Mouse (Mus musculus): Measurements from ENCODE around the gene Pou3f1. TPM values are rescaled to one million over a fixed set of nuclear protein-coding genes. Genes with fewer than 3 reads are reported as not detected.
"Not testable (repeated sequence)": the region's sequence is repeated elsewhere in the genome, so short reads cannot be mapped to it uniquely, and the experiment has no call there.

Gene Pou3f1
- polyA plus RNA-seq, 1 experiment from 2014 or later, result not detected

GRCm38 (mm10) chr4:124708200-124708517, 51.6 kb downstream of the Pou3f1 start:
- not testable (repeated sequence) for H3K27me3 ChIP-seq (ENCODE audit: control insufficient read depth, insufficient read depth, low read depth, low read length); ATAC-seq (ENCODE audit: low read depth); H3K36me3 ChIP-seq (ENCODE audit: control insufficient read depth, insufficient read depth); H3K4me3 ChIP-seq (ENCODE audit: low read depth, low read length); H3K9me3 ChIP-seq (replicated peaks; ENCODE audit: control insufficient read depth, low read length)
- peak overlapping the region; percentile 84 for H3K4me2 ChIP-seq (ENCODE audit: low read depth, low read length)
- H3K4me1 ChIP-seq (ENCODE audit: control insufficient read depth, low read depth, low read length), result peaks cover 57% of the 10 kb centered on the region
- H3K9ac ChIP-seq (ENCODE audit: low read depth, low read length), result peak overlapping the region; percentile 61; the same call in 1 of the 2 replicates
- H3K27ac ChIP-seq (ENCODE audit: low read length), result peak overlapping the region; percentile 90
- 14% methylated on average over 1 of the region's 1 CpGs for WGBS (ENCODE audit: insufficient replicate concordance)

- Histone ChIP-seq H3K9ac (ENCODE audit: low read depth, low read length) (peak overlapping the region; percentile 61), H3K27ac (ENCODE audit: low read length) (peak overlapping the region; percentile 90), H3K36me3 (ENCODE audit: control insufficient read depth, insufficient read depth) (no peaks in the 10 kb centered on the region; the same call in 1 of the 2 replicates), H3K4me1 (ENCODE audit: control insufficient read depth, low read depth, low read length) (peaks cover 56% of the 10 kb centered on the region), H3K4me2 (ENCODE audit: low read depth, low read length) (peak overlapping the region; percentile 84), H3K4me3 (ENCODE audit: low read depth, low read length) (peak overlapping the region; percentile 60), H3K27me3 (ENCODE audit: control insufficient read depth, insufficient read depth, low read depth, low read length) (no peaks in the 10 kb centered on the region), H3K9me3 (replicated peaks; ENCODE audit: control insufficient read depth, low read length) (no peaks in the 10 kb centered on the region)
- ATAC-seq (ENCODE audit: low read depth), result peak; percentile 80
- 2% methylated on average over 41 of the region's 41 CpGs for WGBS (ENCODE audit: insufficient replicate concordance)
Observed at GRCm38 (mm10) chr4:124708518-124709477, 52.2 kb downstream of the Pou3f1 start.

GRCm38 (mm10) chr4:124709961-124710446, 53.4 kb downstream of the Pou3f1 start:
- Histone ChIP-seq H3K9me3 (replicated peaks; ENCODE audit: control insufficient read depth, low read length) (no peaks in the 10 kb centered on the region), H3K4me2 (ENCODE audit: low read depth, low read length) (peak overlapping the region; percentile 84), H3K27me3 (ENCODE audit: control insufficient read depth, insufficient read depth, low read depth, low read length) (no peaks in the 10 kb centered on the region), H3K27ac (ENCODE audit: low read length) (peak overlapping the region; percentile 90), H3K9ac (ENCODE audit: low read depth, low read length) (peak overlapping the region; percentile 49), H3K4me1 (ENCODE audit: control insufficient read depth, low read depth, low read length) (peaks cover 48% of the 10 kb centered on the region), H3K4me3 (ENCODE audit: low read depth, low read length) (peak overlapping the region; percentile 42), H3K36me3 (ENCODE audit: control insufficient read depth, insufficient read depth) (no peaks in the 10 kb centered on the region; the same call in 1 of the 2 replicates)
- 4% methylated on average over 18 of the region's 18 CpGs for WGBS (ENCODE audit: insufficient replicate concordance)
- ATAC-seq (ENCODE audit: low read depth), result peak; percentile 25; the same call in 1 of the 2 replicates

Other genes with a start within 250 kb of the Pou3f1 start
- not detected in 2 replicates for gene 3100002H09Rik, start 46.0 kb upstream of the Pou3f1 start, polyA plus RNA-seq (2015; fragmentation: Nextera tagmentation; extraction: Ambion mirVana)
- gene Utp11, start 36.8 kb downstream of the Pou3f1 start, polyA plus RNA-seq (2015; fragmentation: Nextera tagmentation; extraction: Ambion mirVana), result 19.9 and 22.7 TPM in 2 replicates
- gene Fhl3, start 43.9 kb downstream of the Pou3f1 start, polyA plus RNA-seq (2015; fragmentation: Nextera tagmentation; extraction: Ambion mirVana), result 2.5 TPM in 2 replicates
- gene Sf3a3, start 58.0 kb downstream of the Pou3f1 start, polyA plus RNA-seq (2015; fragmentation: Nextera tagmentation; extraction: Ambion mirVana), result 49.4 and 54.4 TPM in 2 replicates
- 32.7 and 39.1 TPM in 2 replicates for gene Inpp5b, start 85.0 kb downstream of the Pou3f1 start, polyA plus RNA-seq (2015; fragmentation: Nextera tagmentation; extraction: Ambion mirVana)
- 8.5 and 10.1 TPM in 2 replicates for gene Mtf1, start 145.3 kb downstream of the Pou3f1 start, polyA plus RNA-seq (2015; fragmentation: Nextera tagmentation; extraction: Ambion mirVana)
- 10.6 and 12.5 TPM in 2 replicates for gene Yrdc, start 193.9 kb downstream of the Pou3f1 start, polyA plus RNA-seq (2015; fragmentation: Nextera tagmentation; extraction: Ambion mirVana)
- 8.3 and 11.1 TPM in 2 replicates for gene 1110065P20Rik, start 194.4 kb downstream of the Pou3f1 start, polyA plus RNA-seq (2015; fragmentation: Nextera tagmentation; extraction: Ambion mirVana)
- 0.02 TPM in 1 of 2 replicates, not detected in the other for gene Maneal, start 205.4 kb downstream of the Pou3f1 start, polyA plus RNA-seq (2015; fragmentation: Nextera tagmentation; extraction: Ambion mirVana)
- gene Epha10, start 224.1 kb downstream of the Pou3f1 start, polyA plus RNA-seq (2015; fragmentation: Nextera tagmentation; extraction: Ambion mirVana), result 0.02 TPM in 1 of 2 replicates, not detected in the other

Data from liver, embryonic 16.5 days (tissue).